Mouse (Mus musculus): ENCODE results near the gene 2310022B05Rik. TPM values are rescaled to one million over a fixed set of nuclear protein-coding genes. Genes with fewer than 3 reads are reported as not detected.

The 2310022B05Rik gene
- polyA plus RNA-seq, 1 experiment: 31.6 TPM

DNA sequence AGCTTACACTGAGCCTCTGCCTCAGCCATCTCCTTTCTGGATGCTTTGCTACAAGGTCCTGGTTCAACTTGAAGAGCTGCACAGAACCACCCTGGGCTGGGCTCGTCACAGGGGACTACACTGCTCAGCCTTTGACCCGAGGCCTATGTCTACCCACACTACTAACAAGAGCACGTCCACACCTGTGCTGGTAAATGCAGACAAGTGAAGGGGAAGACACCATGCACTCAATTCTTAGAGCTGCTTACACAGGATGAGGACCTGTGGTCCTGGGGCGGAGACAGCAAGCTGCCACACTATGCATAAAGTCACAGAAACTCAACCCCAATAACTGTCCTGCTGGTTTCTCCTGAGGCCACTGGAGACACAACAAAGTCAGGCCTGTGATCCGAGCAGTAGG is 37.1 kb upstream of the 2310022B05Rik start:
- Histone ChIP-seq H3K36me3 (ENCODE audit: control insufficient read depth, insufficient read depth, low read length) (0 out of 2 replicates have a peak, but pooled peaks cover 6% of the 10 kb centered on the region), H3K27ac (ENCODE audit: insufficient read depth, low read length) (peak overlapping the region; percentile 95), H3K4me1 (ENCODE audit: control insufficient read depth, insufficient read depth, insufficient read length) (peaks cover 27% of the 10 kb centered on the region; the same call in 1 of the 2 replicates), H3K4me3 (ENCODE audit: extremely low read depth, insufficient read depth, insufficient read length) (no peak overlapping the region), H3K27me3 (ENCODE audit: control insufficient read depth, insufficient read depth, low read length) (no peaks in the 10 kb centered on the region)
- no peak for DNase-seq (ENCODE audit: low read depth in 1 of 2, low spot score in 2 of 2)
- TF ChIP-seq CTCF (IDR thresholded peaks at IDR 0.05; ENCODE audit: extremely low read depth, insufficient read depth, insufficient read length, insufficient replicate concordance) (no peak), POLR2A (IDR thresholded peaks at IDR 0.05; ENCODE audit: low read depth, low read length) (no peak; the same call in 1 of the 2 replicates)
- WGBS: 58% methylated on average over 5 of the region's 5 CpGs

DNA sequence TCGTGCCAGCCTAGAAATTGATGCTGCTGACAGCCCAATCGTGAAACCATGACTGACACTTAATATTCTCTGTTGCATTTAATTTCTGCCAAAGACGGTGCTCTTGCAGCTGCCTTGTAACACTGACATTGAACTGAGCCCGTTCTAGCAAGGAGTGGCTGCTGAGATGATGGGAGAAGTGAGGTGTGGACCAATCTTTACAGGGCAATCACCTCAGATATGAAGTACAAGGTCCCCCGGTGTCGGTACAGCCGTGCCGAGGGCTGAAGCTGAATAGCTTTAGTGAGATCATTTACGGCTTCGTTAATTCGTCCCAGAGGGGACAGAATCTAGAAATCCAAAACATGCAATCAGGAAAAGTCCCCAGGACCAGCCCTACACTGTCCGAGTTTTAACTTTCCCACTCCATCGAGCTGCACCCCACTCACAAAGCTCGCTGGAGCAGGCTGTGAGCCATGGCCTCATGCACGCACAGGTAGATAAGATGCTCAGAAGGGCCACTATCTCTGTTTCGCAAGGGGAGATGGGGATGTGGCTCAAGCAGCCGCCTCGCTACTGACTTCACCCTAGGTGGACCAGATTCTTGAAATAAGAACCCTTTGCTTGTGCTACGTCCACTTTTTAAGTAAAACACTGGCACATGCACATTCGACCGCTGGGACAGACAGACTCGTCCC is 32.4 kb upstream of the 2310022B05Rik start:
- TF ChIP-seq POLR2A (IDR thresholded peaks at IDR 0.05; ENCODE audit: low read depth, low read length) (no peak), CTCF (IDR thresholded peaks at IDR 0.05; ENCODE audit: extremely low read depth, insufficient read depth, insufficient read length, insufficient replicate concordance) (no peak)
- Histone ChIP-seq H3K27ac (ENCODE audit: insufficient read depth, low read length) (no peak overlapping the region), H3K36me3 (ENCODE audit: control insufficient read depth, insufficient read depth, low read length) (peaks cover 21% of the 10 kb centered on the region), H3K4me3 (ENCODE audit: extremely low read depth, insufficient read depth, insufficient read length) (no peak overlapping the region), H3K4me1 (ENCODE audit: control insufficient read depth, insufficient read depth, insufficient read length) (peaks cover 13% of the 10 kb centered on the region; the same call in 1 of the 2 replicates), H3K27me3 (ENCODE audit: control insufficient read depth, insufficient read depth, low read length) (no peaks in the 10 kb centered on the region)
- DNase-seq (ENCODE audit: low read depth in 1 of 2, low spot score in 2 of 2): no peak
- 96% methylated on average over 22 of the region's 22 CpGs for WGBS

DNA sequence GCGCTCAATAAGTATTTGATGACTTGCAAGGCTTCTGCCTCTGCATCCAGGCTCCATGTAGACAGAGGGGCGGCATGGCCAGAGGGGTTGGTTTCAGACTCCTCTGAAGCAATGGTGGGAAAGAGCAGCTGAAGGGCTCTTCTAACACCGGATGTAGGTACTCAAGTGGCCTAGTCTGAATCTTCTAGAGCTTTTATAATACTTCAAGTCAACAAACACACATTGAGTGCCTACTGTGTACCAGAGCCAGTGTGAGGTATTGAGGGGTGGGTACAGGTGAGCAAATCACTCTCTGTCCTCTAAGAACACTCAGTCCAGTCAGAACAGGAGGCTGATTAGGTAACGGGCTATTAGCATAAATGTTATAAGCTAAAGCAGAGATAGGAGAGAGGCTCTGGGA is 28.5 kb upstream of the 2310022B05Rik start:
- Histone ChIP-seq H3K36me3 (ENCODE audit: control insufficient read depth, insufficient read depth, low read length) (peaks cover 30% of the 10 kb centered on the region), H3K27me3 (ENCODE audit: control insufficient read depth, insufficient read depth, low read length) (no peaks in the 10 kb centered on the region), H3K4me1 (ENCODE audit: control insufficient read depth, insufficient read depth, insufficient read length) (no peaks in the 10 kb centered on the region), H3K4me3 (ENCODE audit: extremely low read depth, insufficient read depth, insufficient read length) (no peak overlapping the region), H3K27ac (ENCODE audit: insufficient read depth, low read length) (no peak overlapping the region)
- TF ChIP-seq POLR2A (IDR thresholded peaks at IDR 0.05; ENCODE audit: low read depth, low read length) (no peak), CTCF (IDR thresholded peaks at IDR 0.05; ENCODE audit: extremely low read depth, insufficient read depth, insufficient read length, insufficient replicate concordance) (no peak)
- no peak for DNase-seq (ENCODE audit: low read depth in 1 of 2, low spot score in 2 of 2)
- WGBS: 96% methylated on average over 4 of the region's 4 CpGs

GRCm38 (mm10) chr8:124688899-124689298 is 25.7 kb upstream of the 2310022B05Rik start:
- Histone ChIP-seq H3K4me1 (ENCODE audit: control insufficient read depth, insufficient read depth, insufficient read length) (no peaks in the 10 kb centered on the region), H3K27ac (ENCODE audit: insufficient read depth, low read length) (no peak overlapping the region), H3K36me3 (ENCODE audit: control insufficient read depth, insufficient read depth, low read length) (peaks cover 29% of the 10 kb centered on the region), H3K27me3 (ENCODE audit: control insufficient read depth, insufficient read depth, low read length) (no peaks in the 10 kb centered on the region), H3K4me3 (ENCODE audit: extremely low read depth, insufficient read depth, insufficient read length) (no peak overlapping the region)
- WGBS: 92% methylated on average over 13 of the region's 13 CpGs
- DNase-seq (ENCODE audit: low read depth in 1 of 2, low spot score in 2 of 2): no peak
- TF ChIP-seq POLR2A (IDR thresholded peaks at IDR 0.05; ENCODE audit: low read depth, low read length) (no peak), CTCF (IDR thresholded peaks at IDR 0.05; ENCODE audit: extremely low read depth, insufficient read depth, insufficient read length, insufficient replicate concordance) (no peak)

- DNase-seq (ENCODE audit: low read depth in 1 of 2, low spot score in 2 of 2): no peak
- H3K36me3 ChIP-seq (ENCODE audit: control insufficient read depth, insufficient read depth, low read length): peaks cover 41% of the 10 kb centered on the region
- no peak overlapping the region for H3K4me3 ChIP-seq (ENCODE audit: extremely low read depth, insufficient read depth, insufficient read length)
- H3K27ac ChIP-seq (ENCODE audit: insufficient read depth, low read length): no peak overlapping the region
- no peaks in the 10 kb centered on the region for H3K27me3 ChIP-seq (ENCODE audit: control insufficient read depth, insufficient read depth, low read length)
- TF ChIP-seq POLR2A (IDR thresholded peaks at IDR 0.05; ENCODE audit: low read depth, low read length): no peak
- no peaks in the 10 kb centered on the region for H3K4me1 ChIP-seq (ENCODE audit: control insufficient read depth, insufficient read depth, insufficient read length)
- 57% methylated on average over 10 of the region's 10 CpGs for WGBS
These were observed 19.0 kb upstream of the 2310022B05Rik start for GRCm38 (mm10) chr8:124682218-124682617.

DNA sequence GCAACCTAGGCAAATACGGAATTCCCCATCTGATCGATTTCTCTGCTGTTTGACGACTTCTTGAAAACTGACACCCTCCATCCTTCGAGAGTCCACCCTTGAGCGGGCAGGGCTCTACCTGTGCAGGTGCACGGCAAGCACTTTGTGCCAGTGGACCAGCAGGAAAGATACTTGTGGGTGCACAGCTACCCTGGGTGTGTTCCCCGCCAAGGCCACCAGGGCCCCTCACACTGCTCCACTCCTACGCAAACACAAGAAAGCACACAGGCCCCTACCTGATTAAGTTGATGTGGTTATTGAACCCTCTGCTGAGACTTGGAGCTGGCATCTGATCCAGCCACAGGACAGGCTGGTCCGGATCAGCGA is 18.6 kb upstream of the 2310022B05Rik start:
- no peak overlapping the region for H3K27ac ChIP-seq (ENCODE audit: insufficient read depth, low read length)
- no peaks in the 10 kb centered on the region for H3K27me3 ChIP-seq (ENCODE audit: control insufficient read depth, insufficient read depth, low read length)
- H3K4me3 ChIP-seq (ENCODE audit: extremely low read depth, insufficient read depth, insufficient read length): no peak overlapping the region
- WGBS: 78% methylated on average over 10 of the region's 10 CpGs
- H3K36me3 ChIP-seq (ENCODE audit: control insufficient read depth, insufficient read depth, low read length): peaks cover 41% of the 10 kb centered on the region
- DNase-seq (ENCODE audit: low read depth in 1 of 2, low spot score in 2 of 2): no peak
- no peaks in the 10 kb centered on the region for H3K4me1 ChIP-seq (ENCODE audit: control insufficient read depth, insufficient read depth, insufficient read length)
- TF ChIP-seq CTCF (IDR thresholded peaks at IDR 0.05; ENCODE audit: extremely low read depth, insufficient read depth, insufficient read length, insufficient replicate concordance) (no peak), POLR2A (IDR thresholded peaks at IDR 0.05; ENCODE audit: low read depth, low read length) (no peak)

- DNase-seq (ENCODE audit: low read depth in 1 of 2, low spot score in 2 of 2): no peak
- H3K27me3 ChIP-seq (ENCODE audit: control insufficient read depth, insufficient read depth, low read length): no peaks in the 10 kb centered on the region
- TF ChIP-seq CTCF (IDR thresholded peaks at IDR 0.05; ENCODE audit: extremely low read depth, insufficient read depth, insufficient read length, insufficient replicate concordance) (no peak), POLR2A (IDR thresholded peaks at IDR 0.05; ENCODE audit: low read depth, low read length) (no peak)
- H3K4me3 ChIP-seq (ENCODE audit: extremely low read depth, insufficient read depth, insufficient read length): no peak overlapping the region
- H3K27ac ChIP-seq (ENCODE audit: insufficient read depth, low read length): no peak overlapping the region
- H3K4me1 ChIP-seq (ENCODE audit: control insufficient read depth, insufficient read depth, insufficient read length): no peaks in the 10 kb centered on the region
- WGBS: 92% methylated on average over 10 of the region's 10 CpGs
- H3K36me3 ChIP-seq (ENCODE audit: control insufficient read depth, insufficient read depth, low read length): peaks cover 41% of the 10 kb centered on the region
These were observed 18.1 kb upstream of the 2310022B05Rik start for GRCm38 (mm10) chr8:124681077-124681791.

All from spleen, adult 2 months (tissue).